Mouse (Mus musculus) C2C12 (cell line): ENCODE data around the gene Suco.

Experiments
- CEBPB ChIP-seq: IDR thresholded peaks from one replicate; pipeline ENCODE4 v1.6.1; 2011; ENCODE audit warnings: low read depth, mild to moderate bottlenecking, control low read depth, moderate library complexity
- CTCF ChIP-seq: IDR thresholded peaks from one replicate; pipeline ENCODE4 v1.5.1; 2011; ENCODE audit not compliant: control insufficient read depth, insufficient read depth, insufficient read length
- MAX ChIP-seq: IDR thresholded peaks from one replicate; pipeline ENCODE4 v1.6.1; 2011; ENCODE audit warnings: mild to moderate bottlenecking, control low read depth
- MYOD1 ChIP-seq: IDR thresholded peaks from one replicate; pipeline ENCODE4 v1.6.1; 2011; ENCODE audit warnings: low read depth; ENCODE audit not compliant: control insufficient read depth, insufficient read length
- MYOG ChIP-seq: IDR thresholded peaks from one replicate; pipeline ENCODE4 v1.6.1; 2011; ENCODE audit not compliant: control insufficient read depth, insufficient read length; ENCODE audit errors: extremely low read depth
- USF1 ChIP-seq: IDR thresholded peaks from one replicate; pipeline ENCODE4 v1.6.1; 2011; ENCODE audit warnings: low read depth, mild to moderate bottlenecking, control low read depth, moderate library complexity

GRCm38 (mm10) chr1:161912940-161913647, 36.6 kb upstream of the Suco start:
- TF ChIP-seq CTCF (no peak), USF1 (no peak), MAX (no peak), MYOD1 (no peak), CEBPB (no peak), MYOG (no peak)
